Mouse (Mus musculus) neural tube, postnatal 0 days (tissue): ENCODE data around the gene Polm. TPM values are rescaled to one million over a fixed set of nuclear protein-coding genes. Genes with fewer than 3 reads are reported as not detected.

Source experiments
- polyA plus RNA-seq: library from polyadenylated mRNA; unstranded; fragments of >200 nt; fragmentation: Nextera tagmentation; extraction: Ambion mirVana; gene quantifications from 2 replicates; pipeline ENCODE4 v1.2.1, GENCODE M21; 2015

The Polm gene
- 5.3 and 5.5 TPM in 2 replicates for polyA plus RNA-seq

GRCm38 (mm10) chr11:5837251-5838246, at the start of gene Polm:
TSS of gene Polm (minus strand) at chr11:5838016.

GRCm38 (mm10) chr11:5877921-5878526, 40.2 kb upstream of the Polm start, which contains the start of gene Pold2:
TSS of gene Pold2 (minus strand) at chr11:5878292.

GRCm38 (mm10) chr11:5861678-5862393, 24.0 kb upstream of the Polm start, which contains the start of gene Aebp1:
TSS of gene Aebp1 (plus strand) at chr11:5861947.

GRCm38 (mm10) chr11:5803551-5803981, 34.2 kb downstream of the Polm start, which contains the start of gene Pgam2:
TSS of gene Pgam2 (minus strand) at chr11:5803733.

GRCm38 (mm10) chr11:5788056-5789014, 49.5 kb downstream of the Polm start, which contains the start of gene Dbnl:
TSS of gene Dbnl (plus strand) at chr11:5788488.

Other genes with a start within 250 kb of the Polm start
- gene Mrps24, start 122.3 kb downstream of the Polm start, polyA plus RNA-seq: 256 and 264 TPM in 2 replicates
- 29.6 and 30.7 TPM in 2 replicates for gene Urgcp, start 75.6 kb downstream of the Polm start, polyA plus RNA-seq
- gene Dbnl, start 49.5 kb downstream of the Polm start, polyA plus RNA-seq: 107 and 120 TPM in 2 replicates
- gene Pgam2, start 34.3 kb downstream of the Polm start, polyA plus RNA-seq: 2.8 and 2.9 TPM in 2 replicates
- 25.0 and 35.0 TPM in 2 replicates for gene Aebp1, start 23.9 kb upstream of the Polm start, polyA plus RNA-seq
- gene Pold2, start 40.3 kb upstream of the Polm start, polyA plus RNA-seq: 51.0 and 58.7 TPM in 2 replicates
- gene Myl7, start 60.8 kb upstream of the Polm start, polyA plus RNA-seq: 0.28 and 0.43 TPM in 2 replicates
- 3.8 and 4.2 TPM in 2 replicates for gene Gck, start 112.1 kb upstream of the Polm start, polyA plus RNA-seq
- 64.5 and 76.8 TPM in 2 replicates for gene Ykt6, start 117.7 kb upstream of the Polm start, polyA plus RNA-seq
- 173 and 185 TPM in 2 replicates for gene Camk2b, start 228.3 kb upstream of the Polm start, polyA plus RNA-seq